Mouse (Mus musculus) heart, adult 2 months (tissue): ENCODE data around the gene Kif24.

Experiments used
- EP300 ChIP-seq: fragments of 200-500 bp; IDR thresholded peaks from 2 replicates; pipeline ENCODE4 v1.6.1; 2011; ENCODE audit warnings: low read depth, low read length, control low read depth; ENCODE audit not compliant: insufficient read depth
- POLR2A ChIP-seq: fragments of 200-500 bp; IDR thresholded peaks from 2 replicates; pipeline ENCODE4 v1.6.1; 2011; ENCODE audit warnings: mild to moderate bottlenecking, low read depth, low read length, control low read depth; ENCODE audit not compliant: insufficient read depth

- TF ChIP-seq EP300, result no peak
- TF ChIP-seq POLR2A, result no peak
Measured at GRCm38 (mm10) chr4:41369702-41370437, 94.8 kb downstream of the Kif24 start.
